Mouse (Mus musculus) limb, embryonic 11.5 days (tissue): ENCODE results near the gene Hps3. TPM values are rescaled to one million over a fixed set of nuclear protein-coding genes. Genes with fewer than 3 reads are reported as not detected.
"Not testable (repeated sequence)": the region's sequence is repeated elsewhere in the genome, so short reads cannot be mapped to it uniquely, and the experiment has no call there.

Source experiments
- ATAC-seq: fragments of 200-750 bp; cut with Nextera tagmentation; 2 replicates; pipeline ENCODE4 v1.8.0; 2017; ENCODE audit warnings: low read depth; ENCODE audit not compliant: insufficient number of reproducible peaks, low FRiP score, low TSS enrichment
- DNase-seq: peaks from one replicate; pipeline ENCODE4 v3.0.0-alpha.2; 2015; ENCODE audit warnings: low spot score
- H3K27ac ChIP-seq: fragments of 300-500 bp; sonication (generic); replicated peaks from 2 replicates; pipeline ENCODE4 v1.5.1; 2014; ENCODE audit warnings: low read depth, mild to moderate bottlenecking, low read length
- H3K27me3 ChIP-seq: fragments of 300-500 bp; sonication (generic); 2 replicates; pipeline ENCODE4 v1.6.1; 2014; ENCODE audit warnings: mild to moderate bottlenecking, low read length, mixed read lengths; ENCODE audit not compliant: control insufficient read depth, insufficient read depth
- H3K36me3 ChIP-seq: fragments of 300-500 bp; sonication (generic); 2 replicates; pipeline ENCODE4 v1.6.1; 2014; ENCODE audit warnings: mild to moderate bottlenecking, low read length, moderate library complexity, mixed read lengths; ENCODE audit not compliant: control insufficient read depth, insufficient read depth
- H3K4me1 ChIP-seq: fragments of 300-500 bp; sonication (generic); 2 replicates; pipeline ENCODE4 v1.6.1; 2014; ENCODE audit warnings: low read length, mixed read lengths; ENCODE audit not compliant: control insufficient read depth, insufficient read depth
- H3K4me2 ChIP-seq: fragments of 300-500 bp; sonication (generic); 2 replicates; pipeline ENCODE4 v1.6.1; 2014; ENCODE audit warnings: low read depth, mild to moderate bottlenecking, moderate library complexity; ENCODE audit not compliant: severe bottlenecking
- H3K4me3 ChIP-seq: fragments of 300-500 bp; sonication (generic); 2 replicates; pipeline ENCODE4 v1.5.1; 2014; ENCODE audit warnings: low read depth, low read length
- H3K9ac ChIP-seq: fragments of 300-500 bp; sonication (generic); 2 replicates; pipeline ENCODE4 v1.6.1; 2014; ENCODE audit warnings: mild to moderate bottlenecking, low read length
- H3K9me3 ChIP-seq: fragments of 300-500 bp; sonication (generic); 2 replicates; pipeline ENCODE4 v1.6.1; 2016; ENCODE audit warnings: low read length; ENCODE audit not compliant: control insufficient read depth
- WGBS: fragments of 180-500 bp; shearing (Covaris S2); extraction: QIAGEN DNeasy Blood & Tissue Kit; methylation state at CpG from one replicate; pipeline ENCODE4 v1.1.7; 2014; 5-methylcytosine and 5-hydroxymethylcytosine counted together
- polyA plus RNA-seq: library from polyadenylated mRNA; unstranded; fragments of >200 nt; fragmentation: Nextera tagmentation; extraction: Ambion mirVana; gene quantifications from 2 replicates; pipeline ENCODE4 v1.2.1, GENCODE M21; 2014

Gene Hps3
- polyA plus RNA-seq, 1 experiment from 2014 or later = 7.8 TPM

DNA sequence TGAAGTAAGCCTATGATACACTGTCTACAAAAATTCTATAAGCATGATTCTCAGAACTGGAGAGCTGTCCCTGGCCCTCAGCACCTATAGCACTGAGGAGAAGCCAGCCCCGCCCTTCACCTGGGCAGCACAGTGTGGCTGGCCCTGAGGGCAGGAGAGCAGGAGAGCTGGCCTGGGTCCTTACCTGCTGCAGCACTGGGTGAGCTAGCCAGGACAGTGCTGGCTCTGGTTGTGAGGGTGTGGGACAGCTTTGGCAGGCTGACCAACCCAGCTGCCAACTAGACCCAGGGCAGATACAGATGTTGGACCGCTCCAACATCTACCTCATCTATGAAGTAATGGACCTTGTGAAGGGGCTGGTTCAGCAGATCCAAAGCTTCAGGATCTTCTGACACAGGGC, 20.7 kb downstream of the Hps3 start:
- WGBS = 98% methylated on average over 2 of the region's 2 CpGs
- H3K36me3 ChIP-seq = peaks cover 2% of the 10 kb centered on the region; the same call in 1 of the 2 replicates
- no peak overlapping the region for H3K27ac ChIP-seq
- no peak overlapping the region for H3K4me3 ChIP-seq
- no peak overlapping the region for H3K4me2 ChIP-seq
- no peak overlapping the region for H3K9ac ChIP-seq
- no peaks in the 10 kb centered on the region for H3K9me3 ChIP-seq
- no peaks in the 10 kb centered on the region for H3K27me3 ChIP-seq
- DNase-seq = peak; percentile 15
- ATAC-seq = no peak
- 0 out of 2 replicates have a peak, but pooled peaks cover 5% of the 10 kb centered on the region for H3K4me1 ChIP-seq

- not testable (repeated sequence) for H3K4me3 ChIP-seq, H3K4me1 ChIP-seq, H3K9ac ChIP-seq, H3K36me3 ChIP-seq, H3K9me3 ChIP-seq, H3K4me2 ChIP-seq, H3K27me3 ChIP-seq, H3K27ac ChIP-seq
- 59% methylated on average over 7 of the region's 7 CpGs for WGBS
- ATAC-seq (peak; percentile 51; the same call in 1 of the 2 replicates), DNase-seq (peak; percentile 38)
Measured at GRCm38 (mm10) chr3:20010905-20011304, 24.2 kb downstream of the Hps3 start.

DNA sequence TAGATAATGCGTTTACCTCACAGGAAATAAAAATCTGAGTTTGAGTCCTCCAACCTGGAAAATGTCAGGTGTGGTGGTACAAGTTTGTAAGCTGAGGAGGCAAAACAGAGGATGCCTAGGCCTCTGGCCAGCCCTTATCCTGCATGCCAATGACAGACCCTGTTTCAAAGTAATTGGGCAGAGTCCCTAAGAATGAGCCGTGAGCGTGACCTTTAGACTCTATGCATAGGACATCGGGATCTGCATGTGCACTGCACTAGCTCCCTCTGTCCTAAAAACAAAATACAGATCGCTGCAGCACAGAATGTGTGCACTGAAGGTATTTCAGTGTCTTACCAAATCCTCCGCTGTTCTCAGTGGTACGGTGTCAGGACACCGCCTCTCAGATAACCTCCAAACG, 24.7 kb downstream of the Hps3 start:
- WGBS = 86% methylated on average over 9 of the region's 9 CpGs
- 0 out of 2 replicates have a peak, but pooled peaks have one; percentile 62 for ATAC-seq

GRCm38 (mm10) chr3:20007759-20008158, 27.4 kb downstream of the Hps3 start:
- 87% methylated on average over 5 of the region's 5 CpGs for WGBS
- no peak overlapping the region for H3K4me3 ChIP-seq
- no peak overlapping the region for H3K9ac ChIP-seq
- no peak overlapping the region for H3K27ac ChIP-seq
- H3K27me3 ChIP-seq = no peaks in the 10 kb centered on the region
- no peak overlapping the region for H3K4me2 ChIP-seq
- DNase-seq = no peak
- H3K36me3 ChIP-seq = no peaks in the 10 kb centered on the region
- H3K4me1 ChIP-seq = 0 out of 2 replicates have a peak, but pooled peaks cover 5% of the 10 kb centered on the region
- no peak for ATAC-seq
- no peaks in the 10 kb centered on the region for H3K9me3 ChIP-seq

More for the DNA sequence above, 24.7 kb downstream of the Hps3 start:
- 0 out of 2 replicates have a peak, but pooled peaks cover 5% of the 10 kb centered on the region for H3K4me1 ChIP-seq
- no peaks in the 10 kb centered on the region for H3K36me3 ChIP-seq
- no peak for DNase-seq
- no peak overlapping the region for H3K4me3 ChIP-seq
- H3K4me2 ChIP-seq = no peak overlapping the region
- H3K27ac ChIP-seq = no peak overlapping the region; the same call in 1 of the 2 replicates
- no peaks in the 10 kb centered on the region for H3K27me3 ChIP-seq
- no peak overlapping the region for H3K9ac ChIP-seq
- no peaks in the 10 kb centered on the region for H3K9me3 ChIP-seq

DNA sequence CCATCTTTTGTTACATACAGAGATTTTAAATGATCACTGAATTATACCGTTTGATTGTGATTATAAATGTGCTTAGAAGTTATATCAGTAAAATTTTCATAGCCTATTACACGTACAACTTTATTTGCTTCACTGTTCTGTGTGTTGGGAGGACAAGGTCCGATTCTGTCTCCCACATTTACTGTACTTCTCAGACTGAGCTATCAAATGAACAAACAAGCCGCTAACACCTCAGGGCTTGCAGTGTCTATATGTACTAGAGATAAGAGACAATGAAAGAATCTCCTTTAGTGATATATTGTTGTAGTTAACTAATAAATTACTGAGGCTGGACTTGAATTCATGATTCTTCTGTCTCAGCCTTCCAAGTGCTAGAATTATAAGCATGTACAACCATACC, 27.8 kb downstream of the Hps3 start:
- Histone ChIP-seq H3K27me3 (no peaks in the 10 kb centered on the region), H3K9ac (no peak overlapping the region), H3K36me3 (no peaks in the 10 kb centered on the region), H3K9me3 (no peaks in the 10 kb centered on the region), H3K4me1 (0 out of 2 replicates have a peak, but pooled peaks cover 5% of the 10 kb centered on the region), H3K27ac (no peak overlapping the region), H3K4me3 (no peak overlapping the region), H3K4me2 (no peak overlapping the region)
- 88% methylated on average over 4 of the region's 4 CpGs for WGBS
- ATAC-seq (no peak), DNase-seq (no peak)

GRCm38 (mm10) chr3:20005611-20006010, 29.5 kb downstream of the Hps3 start:
- ATAC-seq = no peak
- no peaks in the 10 kb centered on the region for H3K27me3 ChIP-seq
- WGBS = 88% methylated on average over 1 of the region's 1 CpGs

DNA sequence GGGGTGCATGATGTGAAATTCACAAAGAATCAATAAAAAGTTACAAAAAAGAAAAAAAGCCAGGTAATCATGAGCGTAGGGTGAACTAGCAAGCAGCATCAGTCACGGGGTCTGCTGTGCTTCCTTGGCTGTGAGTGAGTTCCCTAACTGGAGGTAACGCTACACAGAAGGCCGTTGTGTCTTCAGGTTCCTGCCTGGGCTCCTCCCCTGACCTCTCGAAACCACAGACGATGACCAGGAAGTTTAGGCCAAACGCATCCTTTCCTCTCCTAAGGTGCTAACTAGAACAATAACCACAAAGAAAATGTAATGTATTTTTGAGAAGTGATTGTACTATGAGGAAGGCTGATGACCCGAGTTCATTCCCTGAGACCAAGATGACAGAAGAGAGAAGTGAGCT, 30.7 kb downstream of the Hps3 start:
- Histone ChIP-seq H3K4me3 (no peak overlapping the region), H3K4me1 (no peaks in the 10 kb centered on the region), H3K9ac (no peak overlapping the region), H3K27me3 (no peaks in the 10 kb centered on the region), H3K4me2 (no peak overlapping the region), H3K27ac (no peak overlapping the region), H3K36me3 (no peaks in the 10 kb centered on the region), H3K9me3 (no peaks in the 10 kb centered on the region)
- no peak for ATAC-seq
- WGBS = 90% methylated on average over 8 of the region's 8 CpGs
- DNase-seq = no peak

More at GRCm38 (mm10) chr3:20005611-20006010, 29.5 kb downstream of the Hps3 start:
- 0 out of 2 replicates have a peak, but pooled peaks cover 2% of the 10 kb centered on the region for H3K4me1 ChIP-seq
- H3K36me3 ChIP-seq = no peaks in the 10 kb centered on the region
- H3K9me3 ChIP-seq = no peaks in the 10 kb centered on the region
- no peak overlapping the region for H3K9ac ChIP-seq
- H3K27ac ChIP-seq = no peak overlapping the region
- no peak overlapping the region for H3K4me2 ChIP-seq
- no peak for DNase-seq
- no peak overlapping the region for H3K4me3 ChIP-seq

- Histone ChIP-seq H3K9me3 (no peaks in the 10 kb centered on the region), H3K4me3 (no peak overlapping the region), H3K4me2 (no peak overlapping the region), H3K36me3 (no peaks in the 10 kb centered on the region), H3K4me1 (no peaks in the 10 kb centered on the region), H3K9ac (no peak overlapping the region), H3K27me3 (no peaks in the 10 kb centered on the region), H3K27ac (no peak overlapping the region)
- ATAC-seq (no peak), DNase-seq (no peak)
- 83% methylated on average over 5 of the region's 5 CpGs for WGBS
Measured at GRCm38 (mm10) chr3:20002786-20003185, 32.3 kb downstream of the Hps3 start.

- 92% methylated on average over 4 of the region's 4 CpGs for WGBS
- Histone ChIP-seq H3K9me3 (no peaks in the 10 kb centered on the region), H3K27me3 (no peaks in the 10 kb centered on the region), H3K36me3 (no peaks in the 10 kb centered on the region), H3K27ac (no peak overlapping the region), H3K4me1 (no peaks in the 10 kb centered on the region), H3K9ac (no peak overlapping the region), H3K4me3 (no peak overlapping the region), H3K4me2 (no peak overlapping the region)
- ATAC-seq (no peak), DNase-seq (peak; percentile 5)
Measured at GRCm38 (mm10) chr3:20000806-20001205, 34.3 kb downstream of the Hps3 start.
